Mouse (Mus musculus) c-Kit-negative CD71-positive TER-119-positive erythroid progenitor cells, embryonic 14.5 days (primary cell): ENCODE results near the gene Tubb1.
A peak's percentile ranks its signal among the peaks of the same experiment; 100 is the strongest.

Experiments
- DNase-seq: peaks from one replicate; pipeline ENCODE4 v3.0.0-alpha.2; 2013; ENCODE audit warnings: low read depth, low spot score

Tubb1 gene

GRCm38 (mm10) chr2:174450353-174450752, at the start of gene Tubb1:
Gene Tubb1, plus strand, starts transcription at chr2:174450695.
- no peak for DNase-seq

DNA sequence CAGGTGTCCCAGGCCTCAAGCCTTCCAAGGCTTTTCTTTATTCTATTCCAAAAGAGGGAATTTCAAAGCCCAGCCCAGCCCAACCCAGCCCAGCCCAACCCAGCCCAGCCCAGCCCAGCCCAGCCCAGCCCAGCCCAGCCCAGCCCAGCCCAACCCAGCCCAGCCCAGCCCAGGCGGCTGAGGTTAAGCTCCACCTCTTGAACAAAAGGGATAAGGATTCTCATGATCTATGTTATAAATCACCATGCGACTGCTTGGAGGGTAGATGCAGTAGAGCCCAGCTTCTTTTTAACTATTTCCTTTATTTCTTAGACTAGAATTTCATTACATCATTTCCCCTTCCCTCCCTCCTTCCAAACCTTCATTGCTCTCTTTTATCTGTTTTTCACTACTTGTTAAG, 40.3 kb upstream of the Tubb1 start:
- no peak for DNase-seq

DNA sequence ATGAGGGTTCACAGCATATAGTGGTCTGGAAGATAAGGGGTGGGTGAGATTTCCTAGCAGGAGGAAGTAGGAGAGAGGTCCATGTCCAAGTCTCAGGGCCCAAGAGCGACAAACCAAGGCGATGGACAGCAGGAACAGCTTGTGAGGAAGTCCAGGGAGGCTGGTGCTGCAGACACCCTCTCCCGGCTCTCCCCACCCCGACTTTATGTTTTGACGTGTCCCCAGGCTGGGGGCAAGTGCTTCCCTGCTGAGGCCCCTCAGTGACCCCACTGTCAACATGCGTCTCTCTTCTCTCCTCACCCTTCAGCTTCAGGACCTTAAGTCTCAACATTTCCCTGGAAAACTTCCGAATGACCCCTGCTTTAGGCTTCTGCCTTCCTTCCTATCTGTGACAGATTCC, 37.4 kb upstream of the Tubb1 start:
- DNase-seq: no peak

DNA sequence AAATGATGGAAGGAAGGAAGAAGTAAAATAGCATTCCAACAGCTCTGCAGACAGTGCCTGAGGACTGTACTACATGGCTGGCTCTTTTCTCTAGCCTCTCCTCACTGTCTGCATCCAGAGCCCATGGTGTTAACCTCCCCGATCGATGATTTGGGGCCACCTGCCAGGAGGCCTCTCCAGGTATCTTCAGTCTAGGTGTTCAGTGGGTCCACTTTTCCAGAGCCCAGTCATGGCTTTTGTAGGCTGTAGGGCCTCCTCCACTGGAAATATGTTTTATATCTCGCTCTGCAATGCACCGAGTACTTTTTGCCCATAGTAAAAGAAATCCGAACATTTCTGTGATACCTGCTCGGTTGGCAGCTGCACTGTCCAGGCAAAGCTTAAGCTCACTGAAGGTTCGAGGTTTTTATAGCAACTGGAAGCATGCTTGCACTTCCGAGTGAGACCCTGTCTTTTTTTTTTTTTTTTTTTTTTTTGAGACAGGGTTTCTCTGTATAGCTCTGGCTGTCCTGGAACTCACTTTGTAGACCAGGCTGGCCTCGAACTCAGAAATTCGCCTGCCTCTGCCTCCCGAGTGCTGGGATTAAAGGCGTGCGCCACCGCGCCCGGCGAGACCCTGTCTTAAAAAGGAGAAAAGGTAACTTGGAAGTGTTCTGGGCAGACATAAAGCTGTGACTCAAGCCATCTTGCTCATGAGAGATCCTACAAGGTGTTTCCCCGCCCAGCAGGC, 35.3 kb upstream of the Tubb1 start:
- DNase-seq: no peak

DNA sequence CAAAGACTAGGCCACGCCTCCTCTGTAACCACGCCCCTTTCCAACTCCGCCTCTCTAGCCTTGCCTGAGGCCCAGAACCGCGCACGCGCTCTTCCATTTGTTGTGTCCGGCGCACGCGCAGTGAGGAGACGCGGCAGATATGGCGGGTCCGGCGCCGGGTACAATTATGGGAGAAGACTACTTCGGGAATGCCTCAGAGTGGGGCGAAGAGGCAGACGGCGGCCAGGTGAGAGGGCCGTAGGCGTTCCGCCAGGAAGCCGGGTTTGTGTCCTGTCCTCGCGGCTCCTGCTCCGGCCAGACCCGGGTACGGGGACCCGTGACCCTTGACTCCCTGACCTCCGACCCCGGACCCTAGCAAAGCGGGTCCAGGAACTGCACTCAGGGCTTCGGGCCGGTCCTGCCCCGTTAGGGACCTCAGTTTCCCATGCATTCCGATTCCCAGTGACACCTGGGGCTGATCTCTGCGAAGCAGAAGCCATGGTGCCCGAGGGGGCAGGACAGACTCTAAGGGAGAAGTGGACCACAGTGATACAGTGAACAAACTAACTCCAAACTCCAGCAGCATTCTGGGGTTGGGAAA, 34.7 kb upstream of the Tubb1 start, which contains the start of gene Nelfcd:
Nelfcd (plus strand) TSS at position 74 of the 580 bp plus-strand sequence.
- DNase-seq: peak; percentile 98

GRCm38 (mm10) chr2:174421107-174421506, 29.4 kb upstream of the Tubb1 start:
- no peak for DNase-seq

DNA sequence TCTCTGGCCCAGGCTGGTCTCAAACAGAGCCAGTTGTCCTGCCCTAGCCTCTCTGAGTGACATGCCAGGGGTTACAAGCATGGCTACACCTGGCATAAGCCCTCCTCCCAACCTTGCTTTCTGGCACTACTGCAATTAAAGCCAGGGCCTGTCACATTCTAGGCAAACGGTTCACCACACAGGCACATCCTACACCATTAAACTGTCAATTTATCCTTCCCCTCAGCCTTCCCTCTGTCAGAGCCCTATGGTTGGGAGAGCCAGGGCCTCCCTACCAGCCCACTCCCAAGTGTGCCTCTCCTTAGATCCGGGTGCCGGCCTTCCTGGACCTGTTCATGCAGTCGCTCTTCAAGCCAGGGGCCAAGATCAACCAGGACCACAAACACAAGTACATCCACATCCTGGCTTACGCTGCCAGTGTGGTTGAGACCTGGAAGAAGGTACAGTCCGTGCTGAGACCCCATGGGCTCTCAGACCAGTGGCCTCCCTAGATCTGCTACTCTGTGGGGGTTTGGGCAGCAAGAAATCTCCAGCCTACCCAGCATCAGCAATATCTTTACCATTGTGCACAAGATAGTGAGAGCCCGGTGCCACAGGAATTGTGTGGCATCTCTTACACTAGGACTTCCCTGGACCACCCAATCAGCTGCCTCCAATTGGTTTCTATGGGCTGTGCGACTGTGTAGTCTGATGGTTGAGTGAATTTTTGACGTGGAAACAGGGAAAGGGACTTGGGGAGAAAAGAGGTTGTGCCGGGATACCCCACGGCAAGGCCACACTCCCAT, 26.0 kb upstream of the Tubb1 start:
- no peak for DNase-seq

DNA sequence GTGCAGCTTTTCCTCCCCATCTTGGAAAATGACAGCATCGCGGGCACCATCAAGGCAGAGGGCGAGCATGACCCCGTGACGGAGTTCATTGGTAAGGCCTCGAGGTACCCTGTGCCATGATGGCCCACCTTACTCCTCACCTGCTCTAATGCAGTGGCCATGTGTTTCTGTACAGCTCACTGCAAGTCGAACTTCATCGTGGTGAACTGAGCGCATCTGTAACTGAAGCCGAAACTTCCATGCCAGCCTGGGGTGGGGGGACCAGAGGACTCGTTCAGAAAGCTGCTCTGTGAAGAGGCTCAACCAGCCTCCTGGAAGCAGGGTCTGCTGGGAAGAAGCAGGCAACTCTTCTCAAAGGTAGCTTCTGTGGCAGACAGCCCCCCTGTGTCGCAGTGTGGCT, 23.6 kb upstream of the Tubb1 start:
- no peak for DNase-seq

DNA sequence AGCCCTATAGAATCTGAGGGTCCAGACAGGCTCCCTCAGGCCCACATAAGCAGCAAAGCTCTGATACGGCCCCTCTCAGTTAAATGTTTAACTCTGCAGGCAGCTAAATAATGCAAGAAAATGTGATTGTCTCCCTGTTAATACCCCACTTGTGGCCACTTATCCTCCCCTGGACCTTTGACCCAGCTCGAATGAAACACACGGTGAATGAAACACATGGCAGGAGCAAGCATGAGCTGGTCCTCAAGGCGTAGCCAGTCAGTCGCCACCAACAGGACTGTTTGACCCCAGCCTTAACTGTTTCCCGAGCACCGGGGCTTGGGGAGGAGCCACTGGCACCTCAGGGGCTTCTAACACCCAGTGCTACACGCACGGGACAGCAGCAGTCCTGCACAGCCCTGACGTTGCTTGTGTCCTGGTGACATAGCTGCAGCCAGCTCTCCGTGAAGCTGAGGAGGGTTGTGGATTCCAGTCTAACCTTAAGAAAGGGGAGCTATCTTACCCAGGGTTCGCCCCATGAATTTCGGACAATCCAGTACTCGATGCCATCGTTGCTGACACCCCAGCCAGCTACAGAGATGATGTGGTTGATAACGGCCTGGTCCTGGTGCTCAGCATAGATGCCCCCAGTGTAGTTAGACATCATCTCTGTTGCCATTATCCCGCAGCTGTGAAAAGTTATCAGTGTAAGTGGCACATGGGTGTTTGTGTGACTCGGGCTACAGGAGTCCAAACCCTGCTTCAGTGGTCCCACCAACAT, 22.2 kb upstream of the Tubb1 start:
- DNase-seq: no peak

DNA sequence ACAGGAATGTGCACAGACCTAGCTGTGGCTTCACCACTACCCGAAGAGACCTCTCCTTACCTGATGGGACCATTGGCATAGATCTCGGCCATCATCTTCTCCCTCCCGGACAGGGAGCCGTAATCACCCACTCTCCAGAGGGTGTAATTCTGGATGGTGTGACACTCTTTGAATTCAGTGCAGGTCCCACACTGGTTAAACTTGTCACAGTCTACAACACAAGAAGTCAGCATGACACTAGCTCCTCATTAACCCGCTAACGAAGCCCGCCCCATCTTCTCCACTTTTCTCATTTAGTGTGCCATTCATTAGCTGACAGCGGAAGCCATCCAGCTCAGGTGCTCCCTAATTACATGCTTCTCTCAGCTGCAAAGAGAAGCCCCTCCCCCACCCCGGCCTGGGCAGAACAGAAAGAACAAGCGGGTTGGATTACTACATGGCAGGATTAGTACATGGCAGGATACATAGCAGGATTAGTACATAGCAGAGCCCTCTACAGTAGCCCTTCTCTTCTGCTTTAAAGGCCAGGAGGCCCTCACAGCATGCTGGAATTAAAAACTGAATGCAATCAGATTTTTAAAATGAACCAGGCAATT, 21.4 kb upstream of the Tubb1 start:
- DNase-seq: no peak

GRCm38 (mm10) chr2:174434943-174435342, 15.6 kb upstream of the Tubb1 start:
- no peak for DNase-seq

DNA sequence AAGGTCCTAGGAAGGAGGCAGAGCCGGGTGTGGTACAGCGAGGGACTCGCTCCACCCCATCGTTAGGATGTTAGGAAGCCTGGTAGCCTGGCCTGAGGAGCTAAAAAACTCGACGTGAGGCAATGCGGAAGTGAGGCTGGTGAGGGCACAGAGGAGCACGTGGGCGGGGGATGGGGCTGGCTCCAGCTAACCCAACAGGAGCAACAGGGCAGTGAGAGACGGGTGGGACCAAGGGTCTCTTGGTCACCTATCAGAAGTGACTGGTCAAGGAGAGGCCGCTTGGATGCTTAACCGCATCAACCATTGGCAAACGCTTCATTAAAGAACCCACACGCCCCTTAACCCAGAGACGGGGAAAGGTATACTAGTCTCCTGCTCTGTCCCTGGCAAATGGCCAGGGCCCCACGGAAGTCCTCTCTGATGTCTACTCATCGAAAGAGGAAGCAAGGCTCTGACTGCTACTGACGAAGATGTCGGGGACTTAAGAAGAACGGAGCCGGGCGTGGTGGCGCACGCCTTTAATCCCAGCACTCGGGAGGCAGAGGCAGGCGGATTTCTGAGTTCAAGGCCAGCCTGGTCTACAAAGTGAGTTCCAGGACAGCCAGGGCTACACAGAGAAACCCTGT, 14.3 kb upstream of the Tubb1 start:
- no peak for DNase-seq

DNA sequence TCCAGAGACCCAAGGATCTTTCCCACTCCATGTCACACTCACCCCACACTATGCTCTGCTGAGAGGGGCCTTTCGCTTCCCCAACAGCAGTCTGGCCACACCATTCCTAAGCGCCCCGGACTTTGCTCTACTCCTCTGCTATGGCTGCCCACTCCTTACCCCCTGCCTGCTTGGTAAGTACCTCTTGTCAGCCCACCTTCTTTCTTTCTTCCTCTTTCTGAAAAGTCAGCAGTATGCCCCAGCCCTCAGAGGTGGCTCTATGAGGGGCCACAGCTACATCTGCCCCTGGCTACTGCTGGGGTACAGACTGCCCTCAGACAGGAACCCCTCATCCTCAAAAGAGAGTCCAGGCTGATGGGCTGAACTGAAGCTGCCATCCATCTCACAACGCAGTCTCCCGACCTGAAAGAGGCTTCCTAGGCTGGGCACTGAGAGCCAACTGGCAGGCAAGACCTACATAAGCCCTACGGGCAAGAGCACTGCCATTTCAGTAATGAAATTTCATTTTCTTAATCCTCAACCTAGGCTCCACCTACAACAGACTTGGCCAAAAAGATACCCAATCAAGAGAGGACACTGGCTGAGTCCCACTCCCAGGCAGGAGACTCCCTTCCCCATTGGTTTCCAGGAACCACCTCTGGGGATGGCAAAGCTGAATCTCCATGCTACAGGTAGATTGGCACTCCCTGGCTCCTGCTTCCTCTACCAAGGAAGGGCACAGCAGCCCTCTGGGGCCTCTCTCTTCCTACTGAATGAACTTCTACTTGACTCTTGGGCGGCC, 13.4 kb upstream of the Tubb1 start:
- DNase-seq: no peak

DNA sequence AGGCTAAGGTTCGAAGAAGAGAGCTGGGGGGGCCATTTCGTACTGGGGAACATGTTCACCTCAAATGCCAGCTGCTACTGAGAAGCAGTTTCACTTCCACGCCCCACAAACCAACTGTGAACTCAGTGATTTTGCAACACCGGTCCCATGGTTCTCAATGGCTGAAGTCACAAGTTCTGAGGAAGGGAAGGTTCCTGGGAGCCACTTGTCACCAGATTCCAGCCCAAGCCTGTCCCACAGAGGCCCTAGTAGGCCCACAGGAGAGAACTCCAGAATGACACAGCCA, 12.9 kb upstream of the Tubb1 start:
- no peak for DNase-seq

GRCm38 (mm10) chr2:174438181-174438580, 12.3 kb upstream of the Tubb1 start:
- no peak for DNase-seq

DNA sequence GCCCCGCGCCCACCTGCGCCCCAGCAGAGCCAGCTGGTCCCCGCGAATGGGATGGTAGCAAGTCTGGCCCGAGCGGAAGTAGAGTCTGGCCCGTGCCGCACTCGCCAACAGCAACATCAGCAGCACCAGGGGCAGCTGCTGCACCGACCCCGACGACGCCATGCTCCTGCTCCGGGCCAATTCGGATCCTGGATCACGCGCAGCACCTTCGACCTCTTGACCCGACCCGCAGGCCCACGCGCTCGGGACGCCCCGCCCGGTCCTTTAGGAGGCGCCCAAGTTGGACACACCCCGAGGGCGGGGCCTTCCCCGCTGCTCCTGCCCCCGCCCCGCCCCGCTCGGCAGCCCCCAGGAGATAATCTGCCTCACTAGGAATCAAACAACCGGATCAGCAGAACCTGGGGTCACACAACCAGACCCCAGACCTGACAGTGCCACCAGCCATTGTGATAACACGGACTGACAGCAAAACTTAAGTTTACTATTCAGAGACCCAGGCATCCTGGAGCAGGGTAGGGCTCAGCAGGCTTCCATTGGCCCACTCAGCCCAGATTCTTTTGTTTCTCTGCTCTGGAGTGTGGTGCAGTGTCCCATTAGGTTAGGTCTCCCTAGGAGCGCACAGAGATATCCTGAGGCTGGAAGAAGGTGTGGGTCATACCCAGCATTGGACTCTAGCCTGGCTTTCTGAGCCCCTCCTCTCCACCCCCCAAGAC, 11.6 kb upstream of the Tubb1 start, which contains the start of gene Ctsz:
Ctsz (minus strand) TSS at position 303 of the 713 bp plus-strand sequence.
- DNase-seq: peak; percentile 65

GRCm38 (mm10) chr2:174439450-174439838, 11.1 kb upstream of the Tubb1 start:
- no peak for DNase-seq

DNA sequence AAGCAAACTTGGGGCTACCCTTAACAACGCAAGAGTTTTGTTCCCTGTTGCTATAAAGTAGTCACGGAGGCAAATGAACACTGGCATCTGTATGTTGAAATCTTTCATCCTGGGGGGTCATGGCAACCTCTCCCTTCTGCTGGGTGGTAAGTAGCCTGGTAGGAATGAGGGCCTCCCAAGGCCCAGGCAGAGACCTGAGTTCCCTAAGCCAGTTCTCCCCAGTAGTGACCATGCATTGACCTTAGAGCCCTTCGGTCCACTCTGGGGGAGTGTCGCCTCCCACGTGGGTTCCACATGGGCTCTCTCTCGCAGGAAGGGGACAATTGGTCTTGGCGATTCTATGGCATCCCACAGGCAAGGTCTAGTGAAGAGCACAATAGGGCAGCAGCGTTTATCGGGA, 10.5 kb upstream of the Tubb1 start:
- no peak for DNase-seq

DNA sequence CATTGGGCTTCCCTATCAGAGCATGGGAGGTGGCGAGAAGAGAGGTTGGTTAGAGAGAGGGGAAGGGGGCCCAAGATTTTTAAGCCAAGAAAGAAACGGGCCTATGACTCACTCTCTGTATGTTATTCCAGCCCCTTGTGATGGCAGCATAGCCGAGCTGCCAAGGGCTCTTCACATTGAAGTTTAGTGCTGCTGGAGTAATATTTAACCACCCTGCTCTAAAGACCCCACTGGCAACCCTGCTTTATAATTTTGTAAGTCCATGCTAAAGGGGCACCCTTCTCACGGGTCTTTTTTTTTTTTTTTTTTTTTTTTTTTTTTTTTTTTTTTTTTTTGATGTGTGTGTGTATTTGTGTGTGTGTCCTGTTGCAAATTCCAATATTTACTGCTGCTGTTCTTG, 8.6 kb upstream of the Tubb1 start:
- no peak for DNase-seq

DNA sequence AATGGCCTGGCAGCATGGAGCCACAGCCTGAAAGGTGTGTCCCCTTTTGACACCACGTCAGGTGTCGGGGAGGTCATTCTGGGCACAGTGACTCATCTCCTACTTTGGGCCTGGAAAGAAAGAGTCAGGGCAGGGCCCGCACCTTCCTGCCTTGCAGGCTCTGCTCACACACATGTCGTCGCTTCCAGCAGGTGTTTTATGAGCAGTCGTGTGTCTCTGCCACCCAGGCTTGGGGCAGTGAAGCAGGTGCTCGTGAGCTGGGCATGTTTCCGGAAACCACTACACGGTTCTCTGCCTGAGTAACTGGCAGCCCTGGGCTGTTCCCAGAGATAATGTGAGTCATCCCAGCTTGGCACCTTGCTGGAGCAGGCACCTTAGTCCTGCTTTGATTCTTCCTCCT, 8.0 kb upstream of the Tubb1 start:
- no peak for DNase-seq
